Mouse (Mus musculus) bone marrow, adult 2 months (tissue): ENCODE data around the gene Sass6.

Experiments used
- CTCF ChIP-seq: fragments of 200-500 bp; IDR thresholded peaks from 2 replicates; pipeline ENCODE4 v1.5.1; 2011; ENCODE audit warnings: low read length, control low read depth; ENCODE audit not compliant: control insufficient read depth, insufficient read depth
- POLR2A ChIP-seq: fragments of 200-500 bp; IDR thresholded peaks from 2 replicates; pipeline ENCODE4 v1.6.1; 2011; ENCODE audit warnings: low read depth, mild to moderate bottlenecking, control low read depth, low read length, borderline replicate concordance; ENCODE audit not compliant: control insufficient read depth

DNA sequence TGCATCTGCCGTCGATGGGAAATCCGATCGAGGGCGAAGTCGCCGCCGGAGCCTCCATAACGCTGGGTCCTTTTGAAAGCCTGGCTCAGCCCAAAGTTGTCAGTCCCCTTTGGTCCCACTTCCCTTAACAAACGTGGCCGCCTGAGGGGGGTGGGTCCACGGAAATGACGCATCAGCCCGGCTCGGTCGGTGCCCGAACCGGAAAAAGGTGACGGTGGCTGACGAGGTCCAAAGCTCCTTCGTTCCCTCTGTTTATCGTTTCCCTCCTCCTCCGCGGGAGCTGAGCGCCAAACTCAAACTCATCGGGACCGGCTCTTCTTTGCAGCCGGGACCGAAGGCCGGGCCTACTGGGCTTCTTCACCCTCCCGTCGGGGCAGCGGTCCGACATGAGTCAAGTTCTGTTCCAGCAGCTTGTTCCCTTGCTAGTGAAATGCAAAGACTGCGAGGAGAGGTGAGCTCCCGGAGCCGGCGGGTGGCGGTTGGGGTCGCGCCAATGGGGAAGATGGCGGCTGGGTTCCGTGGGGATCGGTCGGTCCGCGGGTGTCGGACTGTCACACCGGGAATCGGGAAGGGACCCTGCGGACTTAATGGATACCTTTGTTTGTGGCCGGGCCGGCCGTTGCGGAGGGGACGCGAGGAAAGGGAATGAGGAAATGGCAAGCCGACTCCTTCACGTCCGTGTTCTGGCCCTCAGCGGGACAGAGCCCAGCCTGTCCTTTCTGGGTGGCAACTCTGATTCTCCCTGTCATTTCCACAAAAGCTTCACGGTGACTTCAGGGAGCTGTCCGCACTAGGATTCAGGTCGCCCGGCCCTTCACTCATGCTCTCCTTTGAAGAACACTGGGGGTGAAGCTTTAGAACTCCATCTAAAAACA is at the start of gene Sass6:
- TF ChIP-seq CTCF (peak; percentile 0; the same call in 1 of the 2 replicates), POLR2A (peak; percentile 59)
